Mouse (Mus musculus): ENCODE measurements around the gene Arhgap5.

The Arhgap5 gene

GRCm38 (mm10) chr12:52503456-52504320 lies at the start of gene Arhgap5:
TSS of gene Arhgap5 (plus strand) at chr12:52503972.
- peak; percentile 96 for DNase-seq

- DNase-seq, result no peak
Observed at GRCm38 (mm10) chr12:52464593-52464992, 39.2 kb upstream of the Arhgap5 start.

GRCm38 (mm10) chr12:52471621-52472020 lies 32.2 kb upstream of the Arhgap5 start:
- DNase-seq, result no peak

- DNase-seq, result no peak
Observed at GRCm38 (mm10) chr12:52473988-52474968, 29.5 kb upstream of the Arhgap5 start.

GRCm38 (mm10) chr12:52476036-52476435 lies 27.7 kb upstream of the Arhgap5 start:
- no peak for DNase-seq

GRCm38 (mm10) chr12:52478611-52479010 lies 25.2 kb upstream of the Arhgap5 start:
- no peak for DNase-seq

- no peak for DNase-seq
Observed at GRCm38 (mm10) chr12:52479323-52479722, 24.4 kb upstream of the Arhgap5 start.

- DNase-seq, result no peak
Observed at GRCm38 (mm10) chr12:52480851-52481250, 22.9 kb upstream of the Arhgap5 start.

- DNase-seq, result no peak
Observed at GRCm38 (mm10) chr12:52481969-52482550, 21.7 kb upstream of the Arhgap5 start.

GRCm38 (mm10) chr12:52483219-52483618 lies 20.6 kb upstream of the Arhgap5 start:
- no peak for DNase-seq

- no peak for DNase-seq
Observed at GRCm38 (mm10) chr12:52488266-52488975, 15.4 kb upstream of the Arhgap5 start.

- no peak for DNase-seq
Observed at GRCm38 (mm10) chr12:52493281-52493681, 10.5 kb upstream of the Arhgap5 start.

- no peak for DNase-seq
Observed at GRCm38 (mm10) chr12:52497209-52497608, 6.6 kb upstream of the Arhgap5 start.

- no peak for DNase-seq
Observed at GRCm38 (mm10) chr12:52500915-52501833, 2.6 kb upstream of the Arhgap5 start.

GRCm38 (mm10) chr12:52502161-52502560 lies 1.6 kb upstream of the Arhgap5 start:
- DNase-seq, result no peak

- DNase-seq, result no peak
Observed at GRCm38 (mm10) chr12:52503131-52503455, 679 bp upstream of the Arhgap5 start.

- peak; percentile 39 for DNase-seq
Observed at GRCm38 (mm10) chr12:52504331-52505181, 784 bp downstream of the Arhgap5 start.

- DNase-seq, result no peak
Observed at GRCm38 (mm10) chr12:52524699-52525098, 20.9 kb downstream of the Arhgap5 start.

- no peak for DNase-seq
Observed at GRCm38 (mm10) chr12:52525486-52525885, 21.7 kb downstream of the Arhgap5 start.

GRCm38 (mm10) chr12:52529740-52530139 lies 26.0 kb downstream of the Arhgap5 start:
- no peak for DNase-seq

All from kidney, adult 11 months (tissue).